Mouse (Mus musculus): ENCODE data around the gene Tsc22d1. TPM values are rescaled to one million over a fixed set of nuclear protein-coding genes. Genes with fewer than 3 reads are reported as not detected.

Tsc22d1 gene
- polyA plus RNA-seq, 1 experiment from 2014 or later, result 908 TPM

DNA sequence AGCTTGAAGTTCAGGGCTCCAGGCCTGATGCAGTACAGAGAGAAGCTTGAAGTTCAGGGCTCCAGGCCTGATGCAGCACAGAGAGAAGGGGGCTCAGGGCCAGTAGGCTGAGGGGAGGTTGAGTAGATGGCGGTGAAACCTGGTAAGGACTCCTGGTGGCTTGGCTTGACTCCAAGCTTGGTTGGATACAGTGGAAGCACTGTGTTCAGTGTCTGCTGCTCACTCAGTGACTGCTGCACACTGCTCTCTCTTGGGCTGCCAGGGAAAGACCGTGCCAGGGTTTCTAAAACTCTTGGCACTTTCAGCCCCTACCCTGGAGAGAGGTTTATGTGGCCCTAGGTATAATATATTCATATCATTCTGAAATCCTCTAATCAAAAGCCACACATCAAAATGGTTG lies 74.4 kb downstream of the Tsc22d1 start:
- no peak overlapping the region for H3K4me2 ChIP-seq
- H3K27ac ChIP-seq, result peak overlapping the region; percentile 78
- H3K4me1 ChIP-seq, result peaks cover 27% of the 10 kb centered on the region
- H3K9ac ChIP-seq, result no peak overlapping the region
- peaks cover 9% of the 10 kb centered on the region; the same call in 1 of the 2 replicates for H3K36me3 ChIP-seq
- ATAC-seq (replicated peaks; ENCODE audit: low FRiP score), result no peak
- 77% methylated on average over 2 of the region's 2 CpGs for WGBS
- no peaks in the 10 kb centered on the region for H3K9me3 ChIP-seq (replicated peaks)
- H3K27me3 ChIP-seq, result no peaks in the 10 kb centered on the region
- no peak overlapping the region for H3K4me3 ChIP-seq (replicated peaks)

DNA sequence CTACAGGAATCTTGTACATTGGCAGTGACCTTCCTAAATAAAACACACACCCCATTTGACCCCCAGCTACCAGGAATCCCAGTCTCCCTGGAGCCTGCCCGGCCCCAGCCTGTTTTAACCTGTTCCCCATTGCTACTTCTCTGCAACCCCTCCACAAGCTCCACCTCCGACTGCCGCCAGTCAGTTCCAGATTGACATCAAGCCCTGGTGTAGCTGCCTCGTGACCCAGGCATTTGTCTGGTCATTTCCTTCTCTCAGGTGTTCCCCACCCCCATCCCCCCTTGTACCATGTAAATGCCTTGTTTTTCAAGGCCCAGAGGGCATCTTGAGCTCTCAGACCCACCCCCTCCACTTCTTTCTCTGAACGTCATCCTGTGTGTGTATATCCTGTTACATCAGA lies 80.3 kb downstream of the Tsc22d1 start:
- H3K4me3 ChIP-seq (replicated peaks), result no peak overlapping the region
- WGBS, result 53% methylated on average over 5 of the region's 5 CpGs
- ATAC-seq (replicated peaks; ENCODE audit: low FRiP score), result peak; percentile 74

DNA sequence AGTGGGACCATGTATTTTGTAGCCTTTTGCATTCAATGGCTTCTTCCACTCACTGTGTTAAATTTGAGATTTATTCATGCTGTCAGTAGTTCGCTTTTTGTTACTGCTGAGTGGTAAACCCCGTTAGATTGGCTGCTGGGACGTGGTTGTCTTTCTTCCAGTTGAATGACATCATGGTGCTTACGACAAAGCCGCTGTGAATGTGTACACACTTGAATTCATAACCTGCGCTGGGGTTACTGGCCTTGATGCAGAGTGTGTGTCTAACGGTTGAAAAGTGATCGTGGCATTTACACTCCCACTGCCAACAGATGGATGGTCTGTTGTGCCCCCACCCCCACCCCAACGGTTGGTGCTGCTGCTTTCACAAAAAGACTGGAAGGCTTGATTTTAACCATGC lies 82.4 kb downstream of the Tsc22d1 start:
- H3K4me3 ChIP-seq (replicated peaks), result no peak overlapping the region
- no peaks in the 10 kb centered on the region for H3K27me3 ChIP-seq
- no peak overlapping the region for H3K9ac ChIP-seq
- H3K36me3 ChIP-seq, result peaks cover 10% of the 10 kb centered on the region; the same call in 1 of the 2 replicates
- no peak for ATAC-seq (replicated peaks; ENCODE audit: low FRiP score)
- H3K4me2 ChIP-seq, result no peak overlapping the region
- H3K27ac ChIP-seq, result no peak overlapping the region
- 66% methylated on average over 9 of the region's 9 CpGs for WGBS
- peaks cover 23% of the 10 kb centered on the region for H3K4me1 ChIP-seq
- no peaks in the 10 kb centered on the region for H3K9me3 ChIP-seq (replicated peaks)

More for the DNA sequence above, 80.3 kb downstream of the Tsc22d1 start:
- H3K9ac ChIP-seq, result no peak overlapping the region
- peaks cover 10% of the 10 kb centered on the region; the same call in 1 of the 2 replicates for H3K36me3 ChIP-seq
- H3K4me2 ChIP-seq, result no peak overlapping the region
- no peaks in the 10 kb centered on the region for H3K27me3 ChIP-seq
- H3K9me3 ChIP-seq (replicated peaks), result no peaks in the 10 kb centered on the region
- H3K27ac ChIP-seq, result 0 out of 2 replicates have a peak overlapping the region, but pooled peaks have one; percentile 9
- peaks cover 16% of the 10 kb centered on the region for H3K4me1 ChIP-seq

DNA sequence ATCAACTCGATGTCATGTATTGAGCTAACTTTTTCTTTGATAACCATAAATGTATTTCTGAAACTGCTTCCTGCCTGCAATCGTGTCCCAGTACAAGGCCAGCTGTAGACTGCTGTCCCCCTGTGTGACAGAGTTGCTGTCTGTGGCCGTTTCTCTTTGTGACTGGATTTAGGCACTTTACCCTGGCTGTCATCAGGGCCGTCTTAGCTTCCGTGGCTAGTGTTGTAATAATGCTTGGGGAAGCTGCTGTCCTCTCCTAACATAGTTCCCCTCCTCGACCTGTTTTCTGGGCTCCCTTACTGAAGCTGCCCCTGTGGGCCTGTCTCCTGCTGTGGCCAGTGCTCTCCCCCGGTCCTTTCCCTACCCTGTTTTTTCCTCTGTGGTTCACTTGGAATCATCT lies 83.4 kb downstream of the Tsc22d1 start:
- H3K4me3 ChIP-seq (replicated peaks), result no peak overlapping the region
- no peaks in the 10 kb centered on the region for H3K9me3 ChIP-seq (replicated peaks)
- no peak overlapping the region for H3K4me2 ChIP-seq
- H3K9ac ChIP-seq, result no peak overlapping the region
- H3K4me1 ChIP-seq, result peaks cover 23% of the 10 kb centered on the region
- ATAC-seq (replicated peaks; ENCODE audit: low FRiP score), result no peak
- H3K36me3 ChIP-seq, result peaks cover 10% of the 10 kb centered on the region; the same call in 1 of the 2 replicates
- 56% methylated on average over 7 of the region's 7 CpGs for WGBS
- peak overlapping the region; percentile 45 for H3K27ac ChIP-seq
- no peaks in the 10 kb centered on the region for H3K27me3 ChIP-seq

DNA sequence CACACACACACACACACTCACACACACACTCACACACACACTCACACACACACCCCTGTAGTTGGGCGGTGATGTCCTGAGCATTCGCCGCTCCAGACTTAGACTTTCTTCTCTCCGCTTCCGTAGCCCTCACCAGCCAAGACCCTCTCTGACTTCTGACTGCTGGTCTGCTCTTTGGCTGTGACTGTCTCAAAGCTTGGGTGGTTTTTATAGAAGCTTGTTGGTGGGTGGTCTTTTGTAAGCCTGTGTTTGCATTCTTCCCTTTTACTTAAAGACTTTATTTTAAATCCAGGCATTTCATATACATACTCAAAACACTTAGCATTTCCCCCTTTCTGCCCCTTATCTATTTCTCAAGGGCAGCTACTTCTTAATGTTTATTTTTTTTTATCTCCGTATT lies 84.7 kb downstream of the Tsc22d1 start:
- no peak overlapping the region for H3K4me3 ChIP-seq (replicated peaks)
- no peaks in the 10 kb centered on the region for H3K9me3 ChIP-seq (replicated peaks)
- no peaks in the 10 kb centered on the region for H3K36me3 ChIP-seq
- H3K27ac ChIP-seq, result peak overlapping the region; percentile 70; the same call in 1 of the 2 replicates
- 57% methylated on average over 6 of the region's 6 CpGs for WGBS
- no peak for ATAC-seq (replicated peaks; ENCODE audit: low FRiP score)
- no peaks in the 10 kb centered on the region for H3K27me3 ChIP-seq
- H3K4me2 ChIP-seq, result no peak overlapping the region
- H3K9ac ChIP-seq, result no peak overlapping the region
- H3K4me1 ChIP-seq, result peaks cover 29% of the 10 kb centered on the region

DNA sequence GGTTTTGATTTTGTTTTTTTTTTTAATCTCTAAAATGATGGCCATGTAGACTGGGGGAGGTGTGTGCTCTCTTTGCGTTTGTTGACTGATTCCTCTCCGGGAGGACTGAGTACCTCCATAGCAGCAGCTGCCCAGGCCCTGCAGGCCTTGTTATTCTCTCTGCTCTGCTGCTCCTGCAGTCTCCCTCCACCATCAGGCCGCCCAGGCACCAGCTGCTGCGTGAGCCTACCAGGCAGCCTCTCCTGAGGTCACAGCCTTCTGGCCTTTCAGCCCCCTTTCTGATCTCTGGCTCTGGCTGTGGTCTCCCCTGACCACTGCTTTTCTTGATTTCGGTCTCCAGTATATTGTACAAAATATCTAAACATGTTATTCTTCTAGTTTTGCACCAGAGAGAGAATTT lies 85.3 kb downstream of the Tsc22d1 start:
- WGBS, result 28% methylated on average over 5 of the region's 5 CpGs
- Histone ChIP-seq H3K27ac (peak overlapping the region; percentile 70), H3K4me3 (replicated peaks) (no peak overlapping the region), H3K27me3 (no peaks in the 10 kb centered on the region), H3K4me1 (peaks cover 24% of the 10 kb centered on the region), H3K9ac (no peak overlapping the region), H3K4me2 (no peak overlapping the region), H3K9me3 (replicated peaks) (no peaks in the 10 kb centered on the region), H3K36me3 (no peaks in the 10 kb centered on the region)
- no peak for ATAC-seq (replicated peaks; ENCODE audit: low FRiP score)

DNA sequence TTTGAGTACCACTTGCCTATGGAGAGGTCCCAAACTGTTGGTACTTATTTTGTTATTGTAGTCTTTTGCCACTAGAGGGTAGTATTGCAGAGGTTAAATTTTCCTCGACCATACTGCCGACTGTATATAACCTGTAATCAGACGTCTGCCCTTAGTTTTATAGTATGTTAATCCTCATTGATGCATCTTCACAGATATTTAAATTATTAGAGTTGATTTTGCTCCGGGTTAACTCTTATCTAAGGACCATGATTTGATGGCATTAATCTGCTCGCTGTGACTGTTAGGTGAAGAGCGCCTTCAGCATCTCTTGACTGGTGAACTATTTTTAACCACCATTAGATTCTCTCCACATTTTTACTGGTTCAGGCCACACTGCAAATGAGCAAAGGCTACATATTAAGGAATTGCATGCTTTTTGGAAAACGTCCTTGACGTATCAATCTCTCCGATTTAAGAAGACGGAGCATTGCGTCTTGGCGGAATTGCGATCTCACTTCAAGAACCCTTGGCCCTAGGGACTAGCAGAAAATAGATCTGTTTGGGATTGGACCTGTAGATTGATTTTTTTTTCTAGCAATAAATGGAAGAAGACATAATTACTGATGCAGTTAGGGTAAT lies 88.6 kb downstream of the Tsc22d1 start:
- Histone ChIP-seq H3K4me2 (peak overlapping the region; percentile 82), H3K9me3 (replicated peaks) (no peaks in the 10 kb centered on the region), H3K9ac (peak overlapping the region; percentile 73; the same call in 1 of the 2 replicates), H3K4me1 (peaks cover 40% of the 10 kb centered on the region), H3K4me3 (replicated peaks) (peak overlapping the region; percentile 57), H3K27me3 (no peaks in the 10 kb centered on the region), H3K27ac (peak overlapping the region; percentile 100), H3K36me3 (peaks cover 22% of the 10 kb centered on the region)
- ATAC-seq (replicated peaks; ENCODE audit: low FRiP score), result no peak
- WGBS, result 5% methylated on average over 13 of the region's 13 CpGs

DNA sequence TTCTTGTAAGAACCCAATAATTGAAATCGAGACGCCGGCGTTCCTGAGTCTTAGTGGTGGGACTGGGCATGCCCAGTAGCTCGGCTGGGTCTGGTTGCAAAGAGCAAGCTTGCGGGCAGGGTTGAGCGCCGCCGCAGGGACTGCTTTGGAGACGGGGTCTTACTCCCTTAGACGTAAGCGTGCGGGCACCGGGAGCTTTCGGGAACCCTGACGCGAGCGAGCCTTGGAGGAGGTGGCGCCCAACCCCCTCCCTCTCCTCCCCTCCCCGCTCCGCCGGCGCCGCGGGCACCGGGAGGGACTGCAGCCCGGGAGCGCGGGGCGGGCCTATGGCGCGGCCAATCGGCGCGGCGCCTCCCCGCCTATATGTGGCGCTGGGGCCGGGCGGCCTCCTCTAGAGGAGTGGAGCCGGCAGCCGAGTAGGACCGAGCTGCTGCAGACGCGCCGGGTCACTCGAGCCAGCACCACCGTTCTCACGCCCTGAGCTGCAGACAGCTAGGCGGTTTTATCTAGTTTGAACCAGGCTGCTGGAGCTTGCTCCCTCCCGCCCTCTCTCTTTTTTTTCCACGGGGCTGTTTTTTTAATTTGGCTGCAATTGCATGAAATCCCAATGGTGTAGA lies 89.5 kb downstream of the Tsc22d1 start:
- Histone ChIP-seq H3K4me1 (peaks cover 39% of the 10 kb centered on the region), H3K9ac (peak overlapping the region; percentile 73), H3K4me3 (replicated peaks) (peak overlapping the region; percentile 57), H3K36me3 (peaks cover 24% of the 10 kb centered on the region), H3K27ac (peak overlapping the region; percentile 100), H3K9me3 (replicated peaks) (no peaks in the 10 kb centered on the region), H3K4me2 (peak overlapping the region; percentile 82), H3K27me3 (no peaks in the 10 kb centered on the region)
- peak; percentile 95 for ATAC-seq (replicated peaks; ENCODE audit: low FRiP score)
- under 1% methylated on average over 52 of the region's 52 CpGs for WGBS

DNA sequence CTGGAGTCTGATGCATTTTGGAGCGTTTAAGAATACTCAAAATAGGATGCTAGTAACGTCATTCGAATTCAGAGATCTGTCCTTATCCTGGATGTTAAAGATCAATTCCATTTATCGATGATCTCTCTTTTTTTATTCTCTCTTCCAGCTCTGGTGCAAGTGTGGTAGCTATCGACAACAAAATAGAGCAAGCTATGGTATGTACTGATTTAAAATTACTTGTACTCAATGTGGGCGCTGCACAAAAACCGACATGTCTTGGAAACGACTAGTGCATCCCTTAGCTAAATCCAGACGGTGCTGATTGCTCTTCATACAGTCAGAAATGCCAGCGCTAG lies 90.3 kb downstream of the Tsc22d1 start:
- Histone ChIP-seq H3K36me3 (peaks cover 30% of the 10 kb centered on the region), H3K4me2 (peak overlapping the region; percentile 82), H3K4me1 (peaks cover 33% of the 10 kb centered on the region), H3K9ac (peak overlapping the region; percentile 73), H3K27ac (peak overlapping the region; percentile 100), H3K27me3 (no peaks in the 10 kb centered on the region), H3K9me3 (replicated peaks) (no peaks in the 10 kb centered on the region), H3K4me3 (replicated peaks) (peak overlapping the region; percentile 57)
- no peak for ATAC-seq (replicated peaks; ENCODE audit: low FRiP score)
- under 1% methylated on average over 10 of the region's 10 CpGs for WGBS

DNA sequence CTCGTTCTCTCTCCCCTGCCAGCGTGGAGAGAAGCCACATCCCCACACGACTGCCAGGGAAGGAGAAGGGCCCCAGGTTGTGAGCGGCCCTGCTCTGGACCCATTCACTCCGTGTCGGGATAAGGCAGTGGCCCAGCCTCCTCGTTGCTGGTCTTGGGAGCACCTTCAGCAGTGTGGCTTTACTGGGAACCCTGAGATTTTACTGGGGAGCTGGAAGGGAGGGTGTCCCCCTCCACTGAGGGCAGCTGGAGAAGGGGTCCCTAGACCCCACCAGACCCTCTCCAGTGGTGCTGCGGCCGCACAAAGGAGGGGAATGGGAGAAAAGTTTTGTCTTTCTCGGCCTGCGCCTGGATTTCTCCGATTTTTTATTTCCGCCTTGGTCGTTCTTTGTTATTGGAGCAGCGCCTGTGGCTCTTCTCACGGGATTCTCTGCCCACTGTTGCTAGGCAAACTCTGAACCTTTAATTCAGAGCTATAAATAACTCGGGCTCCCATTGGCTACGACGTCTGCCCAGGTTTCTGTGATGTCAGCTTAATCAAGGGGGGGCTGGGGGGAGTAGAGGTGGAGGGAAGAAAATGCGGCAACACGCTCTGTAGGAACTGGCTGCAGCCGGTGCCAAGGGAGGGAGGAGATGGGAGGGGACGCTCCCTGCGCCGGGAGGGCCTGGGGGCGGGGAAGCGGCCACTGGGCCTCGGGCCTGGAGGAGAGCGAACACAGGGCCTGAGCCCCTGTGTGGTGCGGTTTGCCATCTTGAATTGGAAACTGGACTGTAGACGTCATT lies 90.9 kb downstream of the Tsc22d1 start:
- under 1% methylated on average over 31 of the region's 31 CpGs for WGBS
- peak; percentile 84 for ATAC-seq (replicated peaks; ENCODE audit: low FRiP score)
- Histone ChIP-seq H3K9me3 (replicated peaks) (no peaks in the 10 kb centered on the region), H3K4me3 (replicated peaks) (peak overlapping the region; percentile 57), H3K27ac (peak overlapping the region; percentile 100), H3K36me3 (peaks cover 35% of the 10 kb centered on the region), H3K4me2 (peak overlapping the region; percentile 82), H3K27me3 (no peaks in the 10 kb centered on the region), H3K9ac (peak overlapping the region; percentile 73), H3K4me1 (peaks cover 27% of the 10 kb centered on the region)

DNA sequence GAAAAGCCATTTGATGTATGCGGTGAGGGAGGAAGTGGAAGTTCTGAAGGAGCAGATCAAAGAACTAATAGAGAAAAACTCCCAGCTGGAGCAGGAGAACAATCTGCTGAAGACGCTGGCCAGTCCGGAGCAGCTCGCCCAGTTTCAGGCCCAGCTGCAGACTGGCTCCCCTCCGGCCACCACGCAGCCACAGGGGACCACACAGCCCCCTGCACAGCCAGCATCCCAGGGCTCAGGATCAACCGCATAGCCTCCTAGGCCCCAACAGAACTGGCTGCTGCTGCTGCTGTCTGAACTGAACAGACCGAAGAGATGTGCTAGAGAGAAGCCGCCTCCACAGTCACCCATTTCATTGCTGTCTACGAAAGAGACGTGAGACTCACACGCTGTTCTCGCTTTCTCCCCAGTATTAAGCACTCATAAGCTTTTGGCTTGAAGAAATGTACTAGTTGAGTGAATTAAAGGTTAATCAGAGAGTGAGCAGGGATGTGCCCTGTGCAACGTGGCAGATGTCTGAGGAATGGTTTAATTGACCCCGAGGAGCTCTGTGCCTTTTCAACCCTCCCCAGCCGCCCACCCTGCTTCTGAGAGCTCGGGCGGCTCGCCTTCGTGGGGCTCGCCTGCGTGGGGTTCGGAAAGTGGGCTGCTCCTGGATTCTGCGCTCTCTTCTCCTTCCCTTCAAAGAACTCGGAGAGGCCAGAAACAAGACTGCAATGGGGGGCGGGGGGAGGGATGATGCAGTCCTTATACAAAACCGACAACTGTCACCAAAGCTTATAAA lies 91.9 kb downstream of the Tsc22d1 start:
- H3K36me3 ChIP-seq, result peaks cover 35% of the 10 kb centered on the region
- H3K27me3 ChIP-seq, result no peaks in the 10 kb centered on the region
- 27% methylated on average over 27 of the region's 27 CpGs for WGBS
- H3K9me3 ChIP-seq (replicated peaks), result no peaks in the 10 kb centered on the region
- peak overlapping the region; percentile 57 for H3K4me3 ChIP-seq (replicated peaks)
- peaks cover 26% of the 10 kb centered on the region for H3K4me1 ChIP-seq
- ATAC-seq (replicated peaks; ENCODE audit: low FRiP score), result no peak
- H3K27ac ChIP-seq, result peak overlapping the region; percentile 100
- H3K9ac ChIP-seq, result peak overlapping the region; percentile 73
- H3K4me2 ChIP-seq, result peak overlapping the region; percentile 82

All from kidney, embryonic 15.5 days (tissue).